Mouse (Mus musculus): ENCODE results near the gene Patl2.

- TF ChIP-seq POLR2A (IDR thresholded peaks at IDR 0.05; ENCODE audit: insufficient read depth, low read depth, low read length) (no peak), EP300 (IDR thresholded peaks at IDR 0.05; ENCODE audit: insufficient read depth, low read depth, low read length) (no peak), CTCF (IDR thresholded peaks at IDR 0.05) (no peak)
These were observed 92.1 kb downstream of the Patl2 start for GRCm38 (mm10) chr2:122093844-122094243.
